Mouse (Mus musculus) left cerebral cortex, postnatal 4 days (tissue): ENCODE measurements at regions not wholly inside any gene's neighbourhood (a gene's known extent, or its start where the extent isn't known, plus 50 kb on each side); places are given as distances from the start of the nearest gene placed in this dataset.

Experiments used
- DNase-seq: peaks from one replicate; pipeline ENCODE4 v3.0.0-alpha.2; 2022
- intact Hi-C: fragments of 180-260 bp; cut with DNase I; formaldehyde crosslinking; loops from one replicate; pipeline ENCODE4 v1.15.1; 2025

DNA sequence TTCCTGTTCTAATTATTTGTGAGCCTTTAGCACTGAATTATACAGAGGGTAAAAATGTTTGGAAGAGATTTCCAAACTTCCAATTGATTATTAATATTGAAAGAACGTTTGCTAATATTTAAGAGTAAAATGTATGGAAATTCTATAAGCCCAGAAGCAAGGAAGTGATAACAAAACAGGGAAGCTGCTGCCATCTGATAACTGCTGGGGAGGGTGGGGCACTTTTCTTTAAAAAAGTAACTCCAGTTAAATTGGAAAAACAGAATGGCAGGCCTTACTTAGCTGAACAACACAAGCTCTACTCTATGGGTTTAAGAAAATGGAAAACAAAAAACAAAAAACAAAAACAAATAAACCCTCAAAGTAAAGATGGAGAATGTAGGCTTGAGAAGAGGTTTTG lies 1327.7 kb downstream of the Hace1 start:
- intact Hi-C loops, result no loop called here

GRCm38 (mm10) chr10:46922527-46923200 lies 1345.0 kb downstream of the Hace1 start:
- no peak for DNase-seq
- intact Hi-C loops, result no loop called here

More for the DNA sequence above, 1327.7 kb downstream of the Hace1 start:
- DNase-seq, result no peak

DNA sequence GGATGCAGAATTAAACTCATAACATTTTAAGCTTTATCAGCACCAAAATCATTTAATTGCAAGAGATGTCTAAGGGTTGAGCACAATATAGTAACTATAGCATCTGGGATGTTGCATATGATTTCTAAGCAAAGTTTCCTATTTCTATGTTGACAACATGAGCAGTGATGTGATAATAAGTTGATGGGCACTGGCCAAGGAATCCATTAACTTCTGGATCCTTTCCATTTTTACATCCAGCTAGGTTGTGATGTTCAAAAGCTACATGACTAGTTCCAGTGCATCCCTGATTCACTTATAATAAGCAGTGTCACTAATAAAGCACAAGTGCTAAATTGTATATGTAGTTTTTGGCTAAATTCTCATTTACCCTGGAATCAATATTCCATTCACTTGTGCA lies 1356.7 kb downstream of the Hace1 start:
- DNase-seq, result no peak
- intact Hi-C loops, result no loop called here

- intact Hi-C loops, result no loop called here
- DNase-seq, result no peak
Observed at GRCm38 (mm10) chr10:46936248-46936970, 1358.8 kb downstream of the Hace1 start.

- intact Hi-C loops, result no loop called here
- DNase-seq, result no peak
Observed at GRCm38 (mm10) chr10:46939338-46939737, 1361.7 kb downstream of the Hace1 start.

- DNase-seq, result no peak
- intact Hi-C loops, result no loop called here
Observed at GRCm38 (mm10) chr10:46939819-46940218, 1362.2 kb downstream of the Hace1 start.

DNA sequence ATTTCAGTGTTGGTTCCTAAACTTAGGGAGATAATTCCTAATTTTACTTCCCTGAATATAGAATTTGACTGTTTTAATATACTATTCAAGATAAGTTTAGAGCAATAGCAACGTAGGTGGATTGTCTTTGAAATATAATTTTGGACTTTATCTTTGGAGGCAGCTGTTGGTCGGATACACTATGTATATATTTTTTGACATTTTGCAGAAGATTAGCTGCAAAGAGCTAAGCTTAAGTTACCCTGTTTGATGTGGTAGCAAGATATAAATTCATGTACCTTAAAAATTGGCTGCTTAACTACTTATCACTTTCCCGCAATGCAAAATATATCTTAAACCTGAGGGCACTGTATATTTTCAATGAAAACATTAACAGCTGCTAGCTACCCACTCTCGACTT lies 1375.3 kb downstream of the Hace1 start:
- intact Hi-C loops, result no loop called here
- DNase-seq, result no peak

DNA sequence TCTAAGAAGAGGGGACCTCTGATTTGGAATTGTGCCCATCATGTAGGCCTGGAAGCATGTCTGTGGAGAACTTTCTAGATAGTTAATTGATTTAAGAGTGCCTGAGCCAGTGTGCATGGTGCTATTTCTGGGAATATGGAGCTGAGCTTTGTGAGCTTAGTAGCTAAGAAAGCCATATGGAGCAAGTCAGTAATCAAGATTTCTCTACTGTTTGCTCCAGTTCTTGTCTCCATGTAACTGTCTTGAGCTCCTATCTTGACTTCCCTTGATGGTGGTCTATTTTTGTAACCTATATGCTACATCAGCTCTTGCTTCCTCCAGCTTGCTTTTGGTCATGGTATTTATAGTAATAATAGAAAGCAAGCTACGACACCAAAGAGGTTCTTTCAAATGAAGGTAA lies 1377.1 kb downstream of the Hace1 start:
- DNase-seq, result no peak
- intact Hi-C loops, result no loop called here

- intact Hi-C loops, result no loop called here
- DNase-seq, result no peak
Observed at GRCm38 (mm10) chr10:46980410-46980809, 1402.8 kb downstream of the Hace1 start.

GRCm38 (mm10) chr10:46999701-47000100 lies 1422.1 kb downstream of the Hace1 start:
- intact Hi-C loops, result no loop called here
- DNase-seq, result no peak

- intact Hi-C loops, result no loop called here
- DNase-seq, result no peak
Observed at GRCm38 (mm10) chr10:47028765-47029164, 1451.1 kb downstream of the Hace1 start.

DNA sequence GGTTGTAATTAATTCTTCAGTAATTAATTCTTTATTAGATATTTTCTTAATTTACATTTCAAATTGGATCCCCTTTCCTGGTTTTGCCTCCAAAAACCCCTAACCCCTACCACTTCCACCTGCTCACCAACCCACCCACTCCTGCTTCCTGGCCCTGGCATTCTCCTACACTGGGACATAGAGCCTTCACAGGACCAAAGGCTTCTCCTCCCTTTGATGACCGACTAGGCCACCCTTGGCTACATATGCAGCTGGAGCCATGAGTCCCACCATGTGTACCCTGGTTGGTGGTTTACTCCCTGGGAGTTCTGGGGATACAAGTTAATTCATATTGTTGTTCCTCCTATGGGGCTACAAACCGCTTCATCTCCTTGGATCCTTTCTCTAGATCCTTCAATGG lies 1477.0 kb downstream of the Hace1 start:
- intact Hi-C loops, result no loop called here
- no peak for DNase-seq

DNA sequence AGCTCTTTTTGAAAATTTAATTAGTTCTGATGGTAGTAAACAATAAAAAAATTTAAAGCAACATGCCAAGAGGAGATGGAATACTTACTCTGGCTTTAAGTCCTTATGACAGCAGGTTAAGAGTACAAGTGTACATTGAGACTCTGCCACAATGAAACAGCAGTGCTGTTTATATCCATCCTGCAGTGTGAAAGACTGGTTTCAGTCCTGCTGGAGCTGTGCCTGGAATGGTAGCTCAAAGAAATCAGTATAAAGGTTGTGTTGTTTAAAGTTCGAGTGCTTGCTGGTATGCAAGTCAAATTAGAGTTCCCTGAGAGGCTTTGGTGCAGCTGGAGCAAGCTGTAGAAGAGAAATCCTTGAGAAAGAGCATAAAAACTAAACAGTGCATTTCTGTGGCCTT lies 1524.9 kb downstream of the Hace1 start:
- peak; percentile 0 for DNase-seq
- intact Hi-C loops, result no loop called here
